Mouse (Mus musculus): ENCODE results near the gene Clock. TPM values are rescaled to one million over a fixed set of nuclear protein-coding genes. Genes with fewer than 3 reads are reported as not detected.

Gene Clock
- polyA plus RNA-seq (2012; rRNA removed): 7.1 and 8.6 TPM in 2 replicates

GRCm38 (mm10) chr5:76304452-76305341 lies at the start of gene Clock:
Clock (minus strand) TSS chr5:76304792.
- Histone ChIP-seq H3K36me3 (ENCODE audit: control insufficient read depth, insufficient read depth, low read length) (0 out of 2 replicates have a peak, but pooled peaks cover 1% of the 10 kb centered on the region), H3K27ac (ENCODE audit: control insufficient read depth, insufficient read depth, low read depth, low read length) (peak within 1 kb of the TSS; percentile 81), H3K4me1 (ENCODE audit: control insufficient read depth, insufficient read depth, low read length) (no peaks in the 10 kb centered on the region), H3K4me3 (ENCODE audit: control insufficient read depth, low read depth, low read length) (peak within 1 kb of the TSS; percentile 87), H3K27me3 (ENCODE audit: control insufficient read depth, insufficient read depth, low read length) (no peaks in the 10 kb centered on the region)
- no peak for TF ChIP-seq CTCF (IDR thresholded peaks at IDR 0.05; ENCODE audit: control insufficient read depth, insufficient read depth, insufficient replicate concordance, low read depth, low read length)
- TF ChIP-seq POLR2A (IDR thresholded peaks at IDR 0.05; ENCODE audit: control insufficient read depth, low read depth, low read length): no peak

GRCm38 (mm10) chr5:76351953-76352611 lies 47.5 kb upstream of the Clock start:
- Histone ChIP-seq H3K27ac (ENCODE audit: control insufficient read depth, insufficient read depth, low read depth, low read length) (no peak overlapping the region), H3K4me1 (ENCODE audit: control insufficient read depth, insufficient read depth, low read length) (no peaks in the 10 kb centered on the region), H3K27me3 (ENCODE audit: control insufficient read depth, insufficient read depth, low read length) (no peaks in the 10 kb centered on the region), H3K4me3 (ENCODE audit: control insufficient read depth, low read depth, low read length) (no peak overlapping the region), H3K36me3 (ENCODE audit: control insufficient read depth, insufficient read depth, low read length) (no peaks in the 10 kb centered on the region)
- TF ChIP-seq POLR2A (IDR thresholded peaks at IDR 0.05; ENCODE audit: control insufficient read depth, low read depth, low read length): no peak
- peak; percentile 20; the same call in 1 of the 2 replicates for TF ChIP-seq CTCF (IDR thresholded peaks at IDR 0.05; ENCODE audit: control insufficient read depth, insufficient read depth, insufficient replicate concordance, low read depth, low read length)

DNA sequence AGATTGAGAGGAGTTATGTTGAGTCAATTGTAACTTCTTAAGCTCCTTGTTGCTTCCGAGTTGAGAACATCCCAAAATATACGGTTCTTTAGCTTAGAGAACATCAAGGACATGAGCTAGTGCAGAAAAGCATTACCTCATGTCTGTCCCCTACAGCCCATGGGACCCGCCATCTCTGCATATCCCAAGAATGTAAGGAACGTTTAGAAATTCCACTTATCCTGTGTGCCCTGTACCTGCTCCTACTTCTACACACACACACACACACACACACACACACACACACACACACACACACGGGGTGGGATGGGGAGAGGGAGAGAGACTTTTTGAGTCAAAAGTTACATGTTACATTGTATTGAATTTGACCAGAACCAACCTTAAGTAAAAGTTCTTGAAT lies 46.9 kb upstream of the Clock start:
- no peak for TF ChIP-seq POLR2A (IDR thresholded peaks at IDR 0.05; ENCODE audit: control insufficient read depth, low read depth, low read length)
- no peak for TF ChIP-seq CTCF (IDR thresholded peaks at IDR 0.05; ENCODE audit: control insufficient read depth, insufficient read depth, insufficient replicate concordance, low read depth, low read length)
- no peaks in the 10 kb centered on the region for H3K4me1 ChIP-seq (ENCODE audit: control insufficient read depth, insufficient read depth, low read length)
- no peaks in the 10 kb centered on the region for H3K36me3 ChIP-seq (ENCODE audit: control insufficient read depth, insufficient read depth, low read length)
- H3K27me3 ChIP-seq (ENCODE audit: control insufficient read depth, insufficient read depth, low read length): no peaks in the 10 kb centered on the region
- H3K4me3 ChIP-seq (ENCODE audit: control insufficient read depth, low read depth, low read length): no peak overlapping the region
- H3K27ac ChIP-seq (ENCODE audit: control insufficient read depth, insufficient read depth, low read depth, low read length): no peak overlapping the region

- no peak for TF ChIP-seq POLR2A (IDR thresholded peaks at IDR 0.05; ENCODE audit: control insufficient read depth, low read depth, low read length)
- no peak for TF ChIP-seq CTCF (IDR thresholded peaks at IDR 0.05; ENCODE audit: control insufficient read depth, insufficient read depth, insufficient replicate concordance, low read depth, low read length)
- Histone ChIP-seq H3K4me1 (ENCODE audit: control insufficient read depth, insufficient read depth, low read length) (no peaks in the 10 kb centered on the region), H3K4me3 (ENCODE audit: control insufficient read depth, low read depth, low read length) (no peak overlapping the region), H3K27me3 (ENCODE audit: control insufficient read depth, insufficient read depth, low read length) (no peaks in the 10 kb centered on the region), H3K36me3 (ENCODE audit: control insufficient read depth, insufficient read depth, low read length) (no peaks in the 10 kb centered on the region), H3K27ac (ENCODE audit: control insufficient read depth, insufficient read depth, low read depth, low read length) (no peak overlapping the region)
Measured at GRCm38 (mm10) chr5:76346137-76346536, 41.5 kb upstream of the Clock start.

DNA sequence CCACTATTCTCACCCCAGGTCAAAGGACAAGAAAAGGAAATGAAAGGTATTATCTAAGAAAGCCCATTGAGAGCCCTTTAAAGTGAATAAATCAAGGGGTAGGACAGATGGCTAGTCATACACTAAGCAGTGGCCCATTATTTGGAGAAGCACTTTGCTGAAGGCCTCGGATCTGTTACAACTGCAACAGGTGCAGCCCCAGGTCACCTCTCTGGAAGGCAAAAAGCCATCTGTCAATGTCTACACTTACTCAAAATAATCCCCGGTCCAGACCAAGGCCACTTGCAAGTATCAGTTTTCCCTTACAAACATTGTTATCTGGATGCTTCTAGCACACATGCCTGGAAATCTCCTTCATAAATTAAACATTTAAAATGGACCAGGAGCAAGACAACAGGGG lies 36.3 kb upstream of the Clock start:
- Histone ChIP-seq H3K27me3 (ENCODE audit: control insufficient read depth, insufficient read depth, low read length) (no peaks in the 10 kb centered on the region), H3K36me3 (ENCODE audit: control insufficient read depth, insufficient read depth, low read length) (no peaks in the 10 kb centered on the region), H3K4me1 (ENCODE audit: control insufficient read depth, insufficient read depth, low read length) (no peaks in the 10 kb centered on the region), H3K4me3 (ENCODE audit: control insufficient read depth, low read depth, low read length) (no peak overlapping the region), H3K27ac (ENCODE audit: control insufficient read depth, insufficient read depth, low read depth, low read length) (no peak overlapping the region)
- TF ChIP-seq CTCF (IDR thresholded peaks at IDR 0.05; ENCODE audit: control insufficient read depth, insufficient read depth, insufficient replicate concordance, low read depth, low read length): no peak
- TF ChIP-seq POLR2A (IDR thresholded peaks at IDR 0.05; ENCODE audit: control insufficient read depth, low read depth, low read length): no peak

DNA sequence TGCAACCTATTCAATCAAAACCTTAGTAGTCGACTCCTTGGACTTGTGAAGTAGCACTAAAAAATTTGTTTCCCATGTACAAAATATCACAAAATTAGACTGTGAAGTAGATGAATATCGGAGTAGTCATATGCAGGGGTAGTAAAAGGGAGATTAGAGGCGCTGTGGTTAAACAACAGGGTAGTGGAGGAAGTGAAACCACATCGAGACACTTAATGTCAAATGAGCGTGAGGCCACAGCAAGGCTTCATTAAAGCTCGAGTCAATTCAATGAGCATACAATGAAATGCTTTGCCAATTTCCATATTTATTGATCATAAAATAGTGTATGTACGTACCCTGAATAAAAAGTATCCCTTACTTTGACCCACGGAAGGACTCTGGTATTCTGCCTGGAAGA lies 32.5 kb upstream of the Clock start:
- H3K4me1 ChIP-seq (ENCODE audit: control insufficient read depth, insufficient read depth, low read length): no peaks in the 10 kb centered on the region
- no peak overlapping the region for H3K4me3 ChIP-seq (ENCODE audit: control insufficient read depth, low read depth, low read length)
- no peaks in the 10 kb centered on the region for H3K27me3 ChIP-seq (ENCODE audit: control insufficient read depth, insufficient read depth, low read length)
- H3K27ac ChIP-seq (ENCODE audit: control insufficient read depth, insufficient read depth, low read depth, low read length): no peak overlapping the region
- H3K36me3 ChIP-seq (ENCODE audit: control insufficient read depth, insufficient read depth, low read length): no peaks in the 10 kb centered on the region
- TF ChIP-seq CTCF (IDR thresholded peaks at IDR 0.05; ENCODE audit: control insufficient read depth, insufficient read depth, insufficient replicate concordance, low read depth, low read length) (no peak), POLR2A (IDR thresholded peaks at IDR 0.05; ENCODE audit: control insufficient read depth, low read depth, low read length) (no peak)

DNA sequence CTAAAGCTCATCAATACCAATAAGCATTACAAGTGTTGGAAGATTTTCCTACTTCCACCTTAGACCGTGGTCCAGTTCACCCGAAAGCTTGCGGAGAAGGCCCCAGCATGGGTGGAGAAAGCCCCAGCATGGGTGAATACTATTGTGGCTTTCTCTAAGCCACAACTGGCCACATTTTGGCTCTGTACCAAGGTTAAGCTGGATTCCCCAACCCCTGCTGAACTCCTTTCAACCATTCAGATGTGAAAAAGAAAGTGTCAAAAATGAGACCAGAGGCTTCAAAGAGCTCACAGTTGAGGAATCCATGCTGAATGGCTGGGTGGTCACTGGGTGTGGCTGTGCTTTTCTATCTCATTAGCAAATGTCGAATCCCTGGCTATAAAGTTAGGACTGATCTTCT lies 29.2 kb upstream of the Clock start:
- TF ChIP-seq CTCF (IDR thresholded peaks at IDR 0.05; ENCODE audit: control insufficient read depth, insufficient read depth, insufficient replicate concordance, low read depth, low read length) (no peak), POLR2A (IDR thresholded peaks at IDR 0.05; ENCODE audit: control insufficient read depth, low read depth, low read length) (no peak)
- Histone ChIP-seq H3K27me3 (ENCODE audit: control insufficient read depth, insufficient read depth, low read length) (no peaks in the 10 kb centered on the region), H3K4me3 (ENCODE audit: control insufficient read depth, low read depth, low read length) (no peak overlapping the region), H3K4me1 (ENCODE audit: control insufficient read depth, insufficient read depth, low read length) (peaks cover 6% of the 10 kb centered on the region), H3K27ac (ENCODE audit: control insufficient read depth, insufficient read depth, low read depth, low read length) (no peak overlapping the region), H3K36me3 (ENCODE audit: control insufficient read depth, insufficient read depth, low read length) (no peaks in the 10 kb centered on the region)

All from testis, adult 2 months (tissue).